Mouse (Mus musculus) T-helper 1 cell (primary cell): ENCODE data around the gene Atp13a2.

Experiments
- in situ Hi-C: fragments of 300-600 bp; cut with MboI, MseI; formaldehyde crosslinking; loops from one replicate; pipeline ENCODE4 v1.15.1; 2025; ENCODE audit warnings: high pct_unique_total_duplicates

Atp13a2 gene

GRCm38 (mm10) chr4:140989447-140989846, 2.8 kb downstream of the Atp13a2 start:
- in situ Hi-C loops = loop anchor here (5.0 kb wide), 1 partner anchor 73 kb away; the partner anchor contains the start of gene Crocc

DNA sequence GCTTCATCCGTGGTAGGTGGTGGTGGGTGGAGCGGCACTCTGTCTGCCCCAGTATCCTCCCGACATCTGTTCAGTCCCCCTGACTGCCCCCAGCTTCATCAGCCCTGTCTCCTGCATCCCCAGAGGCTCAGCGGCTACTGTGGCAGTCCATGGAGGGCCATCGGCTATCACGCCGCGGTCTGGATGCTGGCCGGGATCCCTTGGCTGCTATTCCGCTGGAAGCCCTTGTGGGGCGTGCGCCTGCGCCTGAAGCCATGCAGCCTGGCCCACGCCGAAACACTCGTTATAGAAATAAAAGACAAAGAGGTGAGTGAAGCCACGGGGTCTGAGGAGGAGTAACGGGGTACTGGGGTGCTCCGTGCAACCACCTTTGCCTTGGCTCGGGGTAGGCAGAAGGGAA, 5.5 kb downstream of the Atp13a2 start:
- in situ Hi-C loops = loop anchor here (5.0 kb wide), 1 partner anchor 910 kb away; no protein-coding TSS in a partner anchor

GRCm38 (mm10) chr4:140993846-140994245, 7.2 kb downstream of the Atp13a2 start:
- in situ Hi-C loops = loop anchor here (5.0 kb wide), 1 partner anchor 912 kb away; no protein-coding TSS in a partner anchor

DNA sequence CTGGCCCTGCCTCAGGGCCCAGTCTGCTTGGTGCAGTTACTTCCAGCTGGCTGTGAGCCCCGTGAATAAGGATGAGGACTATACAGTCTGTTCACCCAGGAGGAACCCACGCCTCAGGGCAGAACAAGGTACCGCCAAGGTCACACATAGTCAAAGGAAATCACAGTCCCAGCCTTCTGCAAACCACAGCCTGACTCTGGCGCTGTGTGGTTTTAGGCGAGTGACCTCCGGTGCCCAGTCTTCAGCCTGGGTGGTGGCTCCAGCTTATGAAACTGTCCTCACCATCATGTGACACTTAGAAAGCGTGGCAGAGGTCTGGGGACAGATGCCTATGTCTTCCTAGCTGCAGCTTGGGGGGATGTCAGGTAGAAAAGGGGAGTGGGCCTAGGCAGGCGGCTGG, 9.1 kb downstream of the Atp13a2 start:
- in situ Hi-C loops = no loop called here

GRCm38 (mm10) chr4:140996812-140997211, 10.1 kb downstream of the Atp13a2 start:
- in situ Hi-C loops = no loop called here

GRCm38 (mm10) chr4:141005983-141006382, 19.3 kb downstream of the Atp13a2 start:
- in situ Hi-C loops = no loop called here

DNA sequence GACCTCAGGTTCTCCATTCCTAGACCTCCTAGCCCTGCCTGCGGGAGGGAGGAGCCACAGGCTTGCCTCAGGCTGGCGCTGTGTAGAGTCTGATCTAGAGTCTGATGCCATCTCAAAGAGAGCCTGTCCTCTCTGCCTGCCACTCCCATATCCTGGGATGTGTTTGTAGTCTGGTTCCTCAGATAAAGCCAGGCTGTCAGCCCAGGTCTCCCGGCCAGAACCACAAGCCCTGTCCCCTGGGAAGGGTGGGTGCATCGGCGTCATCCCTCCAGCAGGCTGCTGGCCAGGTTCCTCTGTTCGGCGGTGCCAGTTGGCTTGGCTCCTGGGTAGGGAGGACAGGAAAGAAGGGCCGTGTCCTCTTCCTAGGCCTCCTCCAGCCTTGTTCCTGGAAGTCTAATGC, 21.4 kb downstream of the Atp13a2 start:
- in situ Hi-C loops = no loop called here

- in situ Hi-C loops = no loop called here
These were observed 23.4 kb downstream of the Atp13a2 start, which contains the start of gene Mfap2 for GRCm38 (mm10) chr4:141010118-141010517. Gene Mfap2, plus strand, starts transcription at chr4:141010418.

GRCm38 (mm10) chr4:141010526-141010925, 23.9 kb downstream of the Atp13a2 start:
- in situ Hi-C loops = no loop called here

GRCm38 (mm10) chr4:141010941-141011429, 24.3 kb downstream of the Atp13a2 start:
- in situ Hi-C loops = no loop called here

GRCm38 (mm10) chr4:141011556-141012328, 25.1 kb downstream of the Atp13a2 start:
- in situ Hi-C loops = no loop called here

DNA sequence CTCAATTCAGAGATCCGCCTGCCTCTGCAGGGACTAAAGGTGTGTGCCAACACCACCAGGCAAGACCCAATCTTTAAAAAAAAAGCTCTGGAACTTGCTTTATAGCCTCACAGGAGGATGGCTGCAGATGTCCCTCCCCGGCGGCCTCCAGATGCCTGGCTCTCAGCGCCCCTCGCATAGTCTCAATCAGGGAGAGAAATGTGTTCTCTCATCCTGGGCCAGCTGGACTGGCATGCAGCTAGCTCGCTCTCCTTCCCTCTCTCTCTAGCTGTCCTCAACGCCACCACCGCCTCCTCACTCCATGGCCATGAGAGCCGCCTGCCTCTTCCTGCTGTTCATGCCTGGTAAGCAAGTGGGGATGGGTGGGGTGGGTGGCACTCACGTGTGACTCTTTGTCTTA, 25.9 kb downstream of the Atp13a2 start:
- in situ Hi-C loops = no loop called here

DNA sequence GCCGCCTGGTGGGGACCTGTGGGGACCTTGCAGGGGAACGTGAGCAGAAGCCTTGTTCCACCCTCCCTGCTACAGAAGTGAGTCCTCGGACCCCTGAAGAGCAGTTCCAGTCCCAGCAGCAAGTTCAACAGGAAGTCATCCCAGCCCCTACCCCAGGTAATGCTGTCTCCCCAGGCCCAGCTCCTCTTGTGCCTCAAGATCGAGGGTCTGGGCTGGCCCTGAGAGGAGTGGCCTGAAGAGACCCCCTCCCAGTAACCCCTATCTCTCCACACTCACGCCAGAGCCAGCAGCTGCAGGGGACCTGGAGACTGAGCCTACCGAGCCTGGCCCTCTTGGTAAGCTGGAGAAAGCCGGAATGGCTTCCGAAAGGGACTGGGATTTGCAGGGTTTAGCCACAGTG, 27.4 kb downstream of the Atp13a2 start:
- in situ Hi-C loops = no loop called here

DNA sequence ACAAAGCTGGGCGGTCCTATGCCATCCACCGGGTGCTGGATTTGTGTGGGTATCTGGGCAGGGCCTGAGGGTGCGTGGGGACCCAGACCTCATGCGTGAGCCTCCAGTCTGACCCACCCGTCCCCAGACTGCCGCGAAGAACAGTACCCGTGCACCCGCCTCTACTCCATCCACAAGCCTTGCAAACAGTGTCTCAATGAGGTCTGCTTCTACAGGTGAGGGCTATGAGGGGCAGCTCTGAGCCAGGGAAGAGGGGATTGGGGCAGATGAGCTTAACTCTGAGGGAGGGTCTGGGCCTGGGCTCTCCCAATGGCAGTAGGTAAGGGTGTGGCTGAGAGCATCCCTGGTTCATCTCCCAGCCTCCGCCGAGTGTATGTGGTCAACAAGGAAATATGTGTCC, 28.2 kb downstream of the Atp13a2 start:
- in situ Hi-C loops = no loop called here

DNA sequence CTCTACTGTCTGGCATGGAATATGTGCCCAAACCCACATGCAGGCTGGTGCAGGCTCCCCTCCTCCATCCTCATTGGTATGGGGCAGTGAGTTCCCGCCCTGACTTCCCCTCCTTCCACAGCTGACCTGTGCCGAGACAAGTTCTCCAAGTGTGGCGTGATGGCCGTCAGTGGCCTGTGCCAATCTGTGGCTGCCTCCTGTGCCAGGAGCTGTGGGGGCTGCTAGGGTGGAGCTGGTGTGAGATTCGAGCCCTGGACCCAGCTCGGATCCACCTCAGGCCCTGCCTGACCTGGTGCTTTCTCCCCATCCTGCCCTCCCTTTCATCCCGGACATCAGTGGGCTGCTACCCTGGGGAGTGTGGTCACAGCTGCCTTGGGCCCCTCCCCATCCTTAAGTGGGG, 28.7 kb downstream of the Atp13a2 start:
- in situ Hi-C loops = no loop called here

DNA sequence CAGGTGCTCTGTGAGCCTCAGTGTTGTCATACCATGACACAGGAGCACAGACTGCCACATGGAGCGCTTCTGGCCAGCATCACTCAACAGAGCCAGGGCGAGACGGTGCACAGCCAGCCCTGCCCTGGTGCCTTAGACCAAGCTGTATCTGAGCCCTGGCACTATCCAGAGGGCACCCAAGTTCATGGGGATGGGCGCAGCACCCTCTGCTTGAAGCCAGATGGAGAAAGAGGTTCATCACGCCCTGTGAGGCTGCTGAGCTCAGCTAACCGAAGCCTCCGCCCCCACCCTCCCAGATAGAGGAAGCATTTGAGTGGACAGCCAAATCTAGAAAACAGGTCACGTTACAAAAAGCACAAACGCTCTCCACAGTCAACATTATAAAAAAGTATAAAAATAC, 29.6 kb downstream of the Atp13a2 start:
- in situ Hi-C loops = no loop called here

- in situ Hi-C loops = no loop called here
These were observed 31.2 kb downstream of the Atp13a2 start for GRCm38 (mm10) chr4:141017657-141018436.

GRCm38 (mm10) chr4:141020220-141020619, 33.5 kb downstream of the Atp13a2 start:
- in situ Hi-C loops = no loop called here

GRCm38 (mm10) chr4:141020811-141021613, 34.3 kb downstream of the Atp13a2 start:
- in situ Hi-C loops = no loop called here

- in situ Hi-C loops = no loop called here
These were observed 34.9 kb downstream of the Atp13a2 start for GRCm38 (mm10) chr4:141021614-141021929.

DNA sequence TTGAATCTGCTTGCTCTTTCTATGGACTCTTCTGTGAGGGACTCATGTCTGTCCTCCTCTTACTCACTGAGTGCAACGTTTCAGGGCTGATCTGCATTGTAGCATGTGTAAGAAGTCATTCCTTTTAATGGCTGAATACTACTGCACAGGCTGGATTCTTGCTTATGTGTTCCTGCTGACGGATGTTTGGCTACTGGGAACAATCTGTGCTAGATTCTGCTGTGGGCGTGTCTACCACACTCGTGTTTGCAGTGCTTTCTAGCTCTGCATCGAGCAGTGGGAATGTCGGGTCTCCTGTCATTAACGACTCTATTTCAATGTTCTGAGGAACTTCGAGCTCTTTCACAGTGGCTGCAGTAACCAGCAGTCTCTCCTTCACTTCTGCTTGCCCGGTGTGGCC, 37.4 kb downstream of the Atp13a2 start:
- in situ Hi-C loops = no loop called here

DNA sequence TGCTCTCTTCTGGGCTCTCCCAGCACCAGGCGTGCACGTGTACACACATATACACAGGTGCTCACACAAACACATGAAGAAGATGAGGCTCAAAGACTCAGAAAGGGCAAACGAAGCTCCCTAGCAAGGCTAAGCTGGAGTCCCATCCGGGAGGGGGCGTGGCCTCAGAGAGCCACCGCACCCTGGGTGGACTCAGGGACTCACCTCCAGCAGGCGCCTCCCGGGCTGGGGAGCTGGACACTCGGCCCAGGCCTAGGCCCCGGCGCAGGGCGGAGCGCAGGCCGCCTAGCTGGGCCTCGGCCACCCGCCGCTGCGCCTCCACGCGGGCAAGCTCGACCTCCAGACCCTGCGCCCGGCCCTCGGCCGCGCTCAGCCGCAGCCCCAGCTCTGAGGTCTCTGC, 38.3 kb downstream of the Atp13a2 start:
- in situ Hi-C loops = no loop called here
